Mouse (Mus musculus) ES-E14 (cell line): ENCODE results near the gene Slc1a3.

Experiments
- CHD2 ChIP-seq: IDR thresholded peaks from 2 replicates; pipeline ENCODE4 v1.6.1; 2014; ENCODE audit warnings: mild to moderate bottlenecking, low read depth, low read length, inconsistent platforms
- MAFK ChIP-seq: IDR thresholded peaks from 2 replicates; pipeline ENCODE4 v1.6.1; 2014; ENCODE audit warnings: mild to moderate bottlenecking, low read depth, low read length, inconsistent platforms; ENCODE audit not compliant: insufficient read depth
- ZC3H11A ChIP-seq: IDR thresholded peaks from 2 replicates; pipeline ENCODE4 v1.6.1; 2012; ENCODE audit warnings: low read depth, mild to moderate bottlenecking, inconsistent platforms, low read length, borderline replicate concordance
- ZNF384 ChIP-seq: IDR thresholded peaks from 2 replicates; pipeline ENCODE4 v1.6.1; 2012; ENCODE audit warnings: low read depth, low read length, inconsistent platforms

GRCm38 (mm10) chr15:8682871-8683270 lies 27.7 kb downstream of the Slc1a3 start:
- TF ChIP-seq MAFK (no peak), ZNF384 (no peak), ZC3H11A (no peak), CHD2 (no peak)
